Mouse (Mus musculus) stomach, postnatal 0 days (tissue): ENCODE data around the gene Rpl39. TPM values are rescaled to one million over a fixed set of nuclear protein-coding genes. Genes with fewer than 3 reads are reported as not detected.

ENCODE experiments used
- ATAC-seq: fragments of 200-750 bp; cut with Nextera tagmentation; 2 replicates; pipeline ENCODE4 v1.8.0; 2017; ENCODE audit not compliant: low FRiP score, low TSS enrichment
- DNase-seq: peaks from one replicate; pipeline ENCODE4 v3.0.0-alpha.2; 2016; ENCODE audit warnings: low spot score
- H3K27ac ChIP-seq: fragments of 300-500 bp; sonication (generic); replicated peaks from 2 replicates; pipeline ENCODE4 v1.5.1; 2014; ENCODE audit warnings: mild to moderate bottlenecking, control low read depth
- H3K27me3 ChIP-seq: fragments of 300-500 bp; sonication (generic); 2 replicates; pipeline ENCODE4 v1.6.1; 2014; ENCODE audit warnings: low read length; ENCODE audit not compliant: control insufficient read depth, insufficient read depth
- H3K36me3 ChIP-seq: fragments of 300-500 bp; sonication (generic); 2 replicates; pipeline ENCODE4 v1.6.1; 2014; ENCODE audit warnings: low read length, mixed read lengths; ENCODE audit not compliant: control insufficient read depth, insufficient read depth
- H3K4me1 ChIP-seq: fragments of 300-500 bp; sonication (generic); replicated peaks from 2 replicates; pipeline ENCODE4 v1.6.1; 2014; ENCODE audit warnings: antibody characterized with exemption; ENCODE audit not compliant: control insufficient read depth, insufficient read depth
- H3K4me2 ChIP-seq: fragments of 300-500 bp; sonication (generic); replicated peaks from 2 replicates; pipeline ENCODE4 v1.6.1; 2014; ENCODE audit warnings: low read depth, mild to moderate bottlenecking, control low read depth, moderate library complexity
- H3K4me3 ChIP-seq: fragments of 300-500 bp; sonication (generic); 2 replicates; pipeline ENCODE4 v1.5.1; 2014; ENCODE audit warnings: low read depth, low read length, control low read depth
- H3K9ac ChIP-seq: fragments of 300-500 bp; sonication (generic); 2 replicates; pipeline ENCODE4 v1.6.1; 2014; ENCODE audit warnings: mild to moderate bottlenecking, low read length, control low read depth, mixed read lengths
- H3K9me3 ChIP-seq: fragments of 300-500 bp; sonication (generic); 2 replicates; pipeline ENCODE4 v1.6.1; 2016; ENCODE audit warnings: low read length; ENCODE audit not compliant: control insufficient read depth
- CTCF ChIP-seq: IDR thresholded peaks from 2 replicates; pipeline ENCODE4 v1.5.1; 2016; ENCODE audit warnings: antibody characterized with exemption, low read depth, mild to moderate bottlenecking, moderate library complexity
- EP300 ChIP-seq: optimal IDR thresholded peaks from 2 replicates; pipeline ENCODE3; 2016; ENCODE audit warnings: antibody characterized with exemption
- WGBS: fragments of 180-500 bp; shearing (Covaris S2); extraction: QIAGEN DNeasy Blood & Tissue Kit; methylation state at CpG from one replicate; pipeline ENCODE4 v1.1.7; 2014; 5-methylcytosine and 5-hydroxymethylcytosine counted together
- polyA plus RNA-seq: library from polyadenylated mRNA; unstranded; fragments of >200 nt; fragmentation: Nextera tagmentation; extraction: Ambion mirVana; gene quantifications from 2 replicates; pipeline ENCODE4 v1.2.1, GENCODE M21; 2015

The Rpl39 gene
- polyA plus RNA-seq, 1 experiment from 2014 or later = 734 TPM

GRCm38 (mm10) chrX:37048066-37048889 is 36.9 kb downstream of the Rpl39 start, which contains the start of gene Sowahd:
Gene Sowahd, plus strand, starts transcription at chrX:37048845.
- peak within 1 kb of the TSS; percentile 37 for H3K4me3 ChIP-seq
- no peak within 1 kb of the TSS for H3K9ac ChIP-seq
- ATAC-seq (no peak), DNase-seq (peak; percentile 14)
- H3K27ac ChIP-seq = no peak within 1 kb of the TSS
- no peaks in the 10 kb centered on the region for H3K27me3 ChIP-seq
- TF ChIP-seq EP300 = no peak
- H3K4me2 ChIP-seq = peak within 1 kb of the TSS; percentile 59
- H3K36me3 ChIP-seq = no peaks in the 10 kb centered on the region
- WGBS = 11% methylated on average over 26 of the region's 38 CpGs
- no peaks in the 10 kb centered on the region for H3K9me3 ChIP-seq
- H3K4me1 ChIP-seq = no peaks in the 10 kb centered on the region

GRCm38 (mm10) chrX:37042726-37043125 is 42.5 kb downstream of the Rpl39 start:
- no peaks in the 10 kb centered on the region for H3K9me3 ChIP-seq
- no peak overlapping the region for H3K4me2 ChIP-seq
- H3K27ac ChIP-seq = no peak overlapping the region
- H3K4me3 ChIP-seq = no peak overlapping the region
- H3K27me3 ChIP-seq = no peaks in the 10 kb centered on the region
- H3K9ac ChIP-seq = no peak overlapping the region
- H3K4me1 ChIP-seq = no peaks in the 10 kb centered on the region
- H3K36me3 ChIP-seq = no peaks in the 10 kb centered on the region
- DNase-seq (peak; percentile 47), ATAC-seq (no peak)
- 21% methylated on average over 9 of the region's 9 CpGs for WGBS
- peak; percentile 74 for TF ChIP-seq CTCF
- no peak for TF ChIP-seq EP300

Other genes with a start within 250 kb of the Rpl39 start
- 128 and 139 TPM in 2 replicates for gene Ube2a, start 211.5 kb downstream of the Rpl39 start, polyA plus RNA-seq
- 14.6 and 15.1 TPM in 2 replicates for gene C330007P06Rik, start 211.3 kb downstream of the Rpl39 start, polyA plus RNA-seq
- 0.79 and 0.94 TPM in 2 replicates for gene Nkrf, start 182.5 kb downstream of the Rpl39 start, polyA plus RNA-seq
- 7.7 and 8.1 TPM in 2 replicates for gene Sept6, start 93.6 kb downstream of the Rpl39 start, polyA plus RNA-seq
- 0.16 and 0.21 TPM in 2 replicates for gene Sowahd, start 36.6 kb downstream of the Rpl39 start, polyA plus RNA-seq
- 9.1 and 9.2 TPM in 2 replicates for gene Upf3b, start 24.9 kb upstream of the Rpl39 start, polyA plus RNA-seq
- 6.9 and 7.5 TPM in 2 replicates for gene Nkap, start 41.4 kb upstream of the Rpl39 start, polyA plus RNA-seq
- 0.05 TPM in 1 of 2 replicates, not detected in the other for gene Akap14, start 83.4 kb upstream of the Rpl39 start, polyA plus RNA-seq
- 567 and 585 TPM in 2 replicates for gene Ndufa1, start 105.8 kb upstream of the Rpl39 start, polyA plus RNA-seq
- gene Rnf113a1, start 105.8 kb upstream of the Rpl39 start, polyA plus RNA-seq = 9.6 TPM in 2 replicates
- gene Gm9, start 125.6 kb upstream of the Rpl39 start, polyA plus RNA-seq = not detected in 2 replicates
- not detected in 2 replicates for gene Rhox1, start 136.9 kb upstream of the Rpl39 start, polyA plus RNA-seq
- not detected in 2 replicates for gene Rhox2a, start 159.6 kb upstream of the Rpl39 start, polyA plus RNA-seq
- not detected in 2 replicates for gene Rhox3a, start 164.5 kb upstream of the Rpl39 start, polyA plus RNA-seq
- not detected in 2 replicates for gene Rhox4a, start 179.9 kb upstream of the Rpl39 start, polyA plus RNA-seq